Mouse (Mus musculus): Measurements from ENCODE around the gene Snrnp70.

Snrnp70 gene

DNA sequence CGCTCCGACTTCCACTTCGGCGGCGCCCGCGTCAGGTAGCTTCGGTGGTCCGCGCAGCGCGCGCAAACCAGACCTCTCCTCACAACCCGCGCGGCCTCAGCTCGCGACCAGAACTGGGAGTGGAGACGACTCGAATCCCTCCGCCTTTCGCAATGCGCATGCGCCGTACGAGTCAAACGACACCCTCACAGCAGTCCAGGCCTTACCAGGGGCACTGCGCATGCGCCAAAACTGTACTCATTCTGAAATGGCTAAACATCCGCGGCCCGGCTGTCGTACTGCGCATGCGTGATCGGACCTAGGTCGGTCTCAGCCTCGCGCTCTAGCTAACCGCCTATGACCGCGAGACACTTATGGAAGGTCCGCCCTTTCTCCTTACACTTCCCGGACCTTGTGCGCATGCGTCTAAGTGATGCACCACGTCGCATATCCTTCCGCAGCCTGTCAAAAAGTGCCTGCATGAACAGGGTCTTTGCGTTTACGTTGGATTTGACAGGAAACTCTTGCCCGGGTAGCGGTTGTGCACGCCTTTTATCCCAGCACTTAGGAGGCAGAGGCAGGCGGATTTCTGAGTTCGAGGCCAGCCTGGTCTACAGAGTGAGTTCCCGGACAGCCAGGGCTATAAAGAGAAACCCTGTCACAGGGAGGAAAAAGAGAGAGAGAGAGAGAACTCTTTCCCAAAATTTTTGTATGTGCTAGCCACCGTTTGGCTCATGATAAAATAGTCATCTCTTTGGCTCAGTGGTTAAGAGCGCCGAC, at the start of gene Snrnp70:
Snrnp70 (minus strand) TSS at position 165 of the 759 bp plus-strand sequence.
- peak; percentile 100 for DNase-seq (ENCODE audit: low read depth)

DNA sequence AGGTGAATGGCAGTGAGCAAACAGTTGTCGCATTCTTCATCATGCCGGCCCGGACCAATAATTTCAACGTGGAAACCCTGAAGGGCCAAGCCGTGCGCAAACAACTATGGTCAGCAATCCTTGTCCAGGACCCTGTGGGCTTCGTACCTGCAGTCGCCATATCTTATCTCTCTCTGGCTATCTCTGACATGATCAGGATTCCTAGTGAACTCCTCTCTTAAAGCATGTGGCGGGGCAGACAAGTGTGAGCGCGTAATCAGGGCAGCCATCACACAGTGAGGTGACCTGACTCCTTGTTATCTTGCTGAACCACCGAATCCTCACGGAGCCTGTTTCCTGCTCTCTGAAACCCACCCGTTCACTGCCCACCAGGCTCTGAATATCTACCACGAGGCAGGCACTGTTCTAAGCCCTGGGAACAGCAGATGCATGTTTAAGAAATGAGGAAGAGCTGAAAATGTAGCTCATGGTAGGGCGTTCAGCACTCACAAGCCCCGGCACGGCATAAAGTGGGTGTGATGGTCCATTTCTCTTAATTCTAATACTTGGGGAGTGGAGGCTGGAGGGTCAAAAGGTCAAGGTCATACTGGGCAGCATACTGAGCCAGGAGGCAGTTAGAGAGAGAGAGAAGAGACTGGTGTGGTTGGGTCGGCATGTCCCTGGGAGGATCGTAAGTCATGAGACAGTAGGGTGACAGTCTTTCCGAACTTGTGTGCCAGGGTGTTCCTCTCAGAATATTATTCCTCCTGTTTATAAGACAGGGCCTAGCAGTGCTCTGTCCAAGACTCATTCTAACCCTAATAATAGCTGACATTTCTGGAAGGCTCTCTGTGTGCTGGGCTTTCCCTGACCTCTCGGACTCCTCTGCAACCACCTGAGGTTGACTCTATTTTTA, 48.2 kb upstream of the Snrnp70 start:
- DNase-seq (ENCODE audit: low read depth) = no peak

DNA sequence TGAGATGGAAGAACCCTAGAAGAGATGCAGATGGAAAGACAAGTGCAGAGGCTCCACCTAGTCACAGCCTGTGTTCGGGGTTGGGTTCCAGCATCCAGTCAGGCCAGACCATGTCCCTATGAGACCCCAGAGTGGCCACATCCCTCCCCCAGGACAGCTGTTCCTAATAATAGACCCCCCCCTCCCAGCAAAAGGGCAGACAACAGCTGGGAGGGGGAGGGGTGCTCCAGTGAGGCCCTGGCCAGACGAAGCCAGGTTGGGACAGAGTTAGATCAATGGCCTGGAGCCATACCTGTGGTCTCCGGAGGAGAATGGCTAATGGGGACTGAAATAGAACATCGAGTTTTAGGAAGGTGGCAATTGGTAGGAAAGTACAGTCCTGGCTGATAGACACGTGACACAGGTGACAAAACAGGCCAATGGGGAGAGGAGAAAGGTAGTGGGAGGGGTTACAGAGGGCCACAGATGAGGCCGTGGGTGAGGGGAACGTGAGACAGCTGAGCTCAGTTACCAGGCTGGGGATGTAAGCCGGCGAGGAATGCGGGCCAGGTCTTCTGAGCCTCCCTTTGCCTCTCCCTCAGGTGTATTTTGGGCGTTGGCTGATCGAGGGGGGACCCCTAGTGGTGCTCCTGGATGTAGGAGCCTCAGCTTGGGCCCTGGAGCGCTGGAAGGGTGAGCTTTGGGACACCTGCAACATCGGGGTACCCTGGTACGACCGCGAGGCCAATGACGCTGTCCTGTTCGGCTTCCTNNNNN, 42.2 kb upstream of the Snrnp70 start, which contains the start of gene Ruvbl2:
Ruvbl2 (minus strand) TSS at position 576 of the 756 bp plus-strand sequence.
- no peak for DNase-seq (ENCODE audit: low read depth)

DNA sequence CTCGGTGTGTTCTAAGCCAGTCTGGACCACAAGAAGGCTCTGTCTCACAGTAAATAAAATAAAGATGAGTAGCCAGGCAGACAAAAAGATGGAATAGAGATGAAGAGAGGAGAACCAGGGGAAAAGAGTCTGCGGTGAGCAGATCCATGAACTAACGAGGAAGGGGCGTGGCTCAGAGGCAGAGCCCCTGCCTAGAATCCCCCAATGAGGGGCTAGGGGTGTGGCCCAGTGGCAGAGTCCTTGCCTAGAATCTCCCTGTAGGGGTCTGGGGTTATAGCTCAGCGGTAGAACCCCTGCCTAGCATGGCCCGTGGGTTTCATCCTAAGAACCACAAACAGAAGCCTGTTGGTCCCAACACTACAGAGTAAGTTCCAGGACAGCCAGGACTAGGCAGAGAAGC, 41.5 kb upstream of the Snrnp70 start:
- no peak for DNase-seq (ENCODE audit: low read depth)

DNA sequence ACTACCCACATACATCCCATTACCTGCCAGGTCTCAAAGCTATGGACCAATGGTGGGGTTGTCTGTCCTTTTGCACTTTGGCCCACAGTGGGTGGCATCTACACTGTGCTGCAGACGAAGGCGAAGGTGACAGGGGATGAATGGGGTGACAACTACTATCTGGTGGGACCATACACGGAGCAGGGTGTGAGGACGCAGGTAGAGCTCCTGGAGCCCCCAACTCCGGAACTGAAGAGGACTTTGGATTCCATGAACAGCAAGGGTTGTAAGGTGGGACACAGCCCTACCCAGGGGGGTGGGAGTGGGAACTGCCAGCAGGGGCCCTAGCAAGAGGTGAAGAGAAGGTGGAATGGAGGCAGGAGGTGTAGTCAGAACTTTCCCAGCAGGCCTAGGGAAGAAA, 40.9 kb upstream of the Snrnp70 start:
- DNase-seq (ENCODE audit: low read depth) = no peak

DNA sequence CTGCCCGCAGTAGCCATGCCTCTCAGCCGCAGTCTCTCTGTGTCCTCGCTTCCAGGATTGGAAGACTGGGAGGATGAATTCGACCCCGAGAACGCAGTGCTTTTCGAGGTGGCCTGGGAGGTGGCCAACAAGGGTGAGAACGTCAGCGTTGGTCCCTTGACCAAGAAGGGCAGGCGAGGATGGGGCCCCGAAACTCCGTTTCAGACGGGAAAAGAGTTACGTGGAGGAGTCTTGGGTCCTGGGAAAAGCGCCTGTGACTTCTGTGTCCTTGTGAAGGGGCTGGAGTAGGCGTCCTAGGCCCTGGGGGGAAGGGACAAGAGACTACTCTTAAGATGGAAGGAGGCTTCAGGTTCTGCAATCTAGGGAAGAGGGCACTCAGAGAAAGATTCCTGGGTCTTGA, 39.5 kb upstream of the Snrnp70 start:
- peak; percentile 45 for DNase-seq (ENCODE audit: low read depth)

DNA sequence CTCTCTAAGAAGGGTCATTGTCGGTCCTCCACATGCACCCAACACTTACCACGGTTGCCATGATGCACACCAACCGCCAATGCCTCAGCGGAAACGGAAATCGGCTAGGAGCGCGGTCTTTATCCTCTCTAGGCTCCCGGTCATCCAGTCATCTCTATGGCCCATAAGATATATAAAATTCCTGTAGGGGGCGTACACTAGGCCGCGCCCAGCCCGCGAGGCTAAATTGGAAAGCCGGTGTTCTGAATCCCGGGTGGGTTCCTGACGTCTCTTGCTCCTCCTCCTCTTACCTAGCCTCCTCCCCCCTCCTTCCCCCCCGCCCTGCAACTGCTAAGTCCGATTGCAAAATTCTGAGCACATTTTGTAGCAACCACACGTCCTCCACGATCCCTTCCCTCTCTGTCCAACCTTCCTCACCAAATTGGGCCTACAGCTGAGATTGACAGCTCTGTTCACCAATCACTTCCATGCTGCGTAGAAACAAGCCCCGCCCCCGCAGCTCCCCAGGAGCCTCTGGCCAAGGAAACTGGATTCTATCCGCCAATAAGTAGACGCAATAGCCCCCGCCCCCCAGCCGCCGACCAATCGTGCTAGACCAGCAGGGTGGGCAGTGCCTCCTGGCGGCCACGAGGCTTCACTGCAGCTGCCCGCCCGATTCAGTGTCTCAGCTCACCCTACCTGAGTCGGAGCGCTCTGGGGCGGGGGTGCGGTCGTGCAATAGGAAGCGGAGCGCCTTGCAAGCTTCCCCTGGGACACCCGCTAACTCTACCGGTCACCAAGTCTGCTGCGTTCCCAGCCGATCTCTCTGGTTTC, 38.9 kb upstream of the Snrnp70 start, which contains the start of gene Gys1:
Gys1 (plus strand) TSS at position 642 of the 813 bp plus-strand sequence.
- peak; percentile 100 for DNase-seq (ENCODE audit: low read depth)

DNA sequence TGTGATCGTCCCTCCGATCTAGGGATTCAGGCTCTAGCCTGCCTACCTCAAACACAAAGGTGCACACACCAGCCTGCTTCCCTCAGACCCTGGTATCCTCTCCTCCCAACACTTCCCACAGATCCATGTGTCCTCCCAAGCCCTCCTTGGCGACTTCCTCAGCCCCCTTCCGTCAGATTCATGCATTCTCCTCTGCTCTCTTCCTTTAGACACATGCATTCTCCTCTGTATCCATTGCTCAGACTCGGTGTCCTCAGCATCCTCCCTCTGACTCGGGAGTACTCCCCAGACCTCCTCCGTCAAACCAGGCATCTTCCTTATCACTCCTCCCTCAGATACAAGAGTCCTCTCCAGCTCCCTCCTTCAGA, 38.3 kb upstream of the Snrnp70 start:
- no peak for DNase-seq (ENCODE audit: low read depth)

DNA sequence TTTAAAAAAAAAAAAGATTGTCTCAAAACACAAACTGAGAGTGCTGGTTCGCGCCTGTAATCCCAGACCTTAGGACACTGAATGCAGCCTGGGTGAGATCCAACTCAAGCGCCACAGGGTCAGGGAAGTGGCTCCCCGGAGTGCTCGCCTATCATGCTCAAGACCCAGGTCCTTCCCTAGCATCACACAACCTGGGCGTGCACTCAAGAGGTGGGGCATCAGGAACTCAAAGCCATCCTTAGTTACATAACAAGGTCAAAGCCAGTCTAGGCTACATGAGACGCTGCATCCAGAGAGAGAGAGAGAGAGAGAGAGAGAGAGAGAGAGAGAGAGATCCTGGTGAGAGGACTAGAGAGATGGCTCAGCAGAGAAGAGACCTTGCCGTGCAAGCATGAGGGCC, 31.0 kb upstream of the Snrnp70 start:
- no peak for DNase-seq (ENCODE audit: low read depth)

DNA sequence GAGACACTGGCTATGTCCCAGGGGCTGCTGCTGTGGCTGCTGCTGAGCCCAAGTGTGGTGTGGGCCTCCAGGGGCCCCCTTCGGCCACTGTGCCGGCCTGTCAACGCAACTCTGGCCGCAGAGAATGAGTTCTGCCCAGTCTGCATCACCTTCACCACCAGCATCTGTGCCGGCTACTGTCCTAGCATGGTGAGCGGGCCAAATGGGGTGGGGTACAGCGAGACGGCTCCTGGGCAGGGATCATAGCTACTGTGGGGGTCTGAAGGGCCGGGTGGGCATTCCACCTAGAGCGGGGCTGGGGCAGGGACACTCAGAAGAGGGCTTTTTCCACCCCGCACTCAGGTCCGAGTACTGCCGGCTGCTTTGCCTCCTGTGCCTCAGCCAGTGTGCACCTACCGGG, 25.7 kb upstream of the Snrnp70 start:
- DNase-seq (ENCODE audit: low read depth) = no peak

DNA sequence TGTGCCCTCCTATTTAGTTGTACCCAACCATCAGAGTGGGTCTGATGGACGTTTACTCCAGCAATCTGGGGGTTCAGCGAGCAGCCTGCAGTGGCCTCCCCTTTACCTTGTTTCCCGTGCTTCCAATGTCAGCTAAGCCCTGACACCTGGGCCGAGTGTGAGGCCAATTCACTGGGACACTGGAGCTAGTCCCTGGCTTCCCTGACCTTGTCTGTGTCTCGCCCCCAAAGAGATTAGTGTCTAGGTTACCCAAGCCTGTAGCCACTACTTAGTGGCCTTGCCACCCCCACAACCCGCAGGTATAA, 25.0 kb upstream of the Snrnp70 start, which contains the start of gene Lhb:
Lhb (plus strand) TSS at position 206 of the 305 bp plus-strand sequence.
- no peak for DNase-seq (ENCODE audit: low read depth)

DNA sequence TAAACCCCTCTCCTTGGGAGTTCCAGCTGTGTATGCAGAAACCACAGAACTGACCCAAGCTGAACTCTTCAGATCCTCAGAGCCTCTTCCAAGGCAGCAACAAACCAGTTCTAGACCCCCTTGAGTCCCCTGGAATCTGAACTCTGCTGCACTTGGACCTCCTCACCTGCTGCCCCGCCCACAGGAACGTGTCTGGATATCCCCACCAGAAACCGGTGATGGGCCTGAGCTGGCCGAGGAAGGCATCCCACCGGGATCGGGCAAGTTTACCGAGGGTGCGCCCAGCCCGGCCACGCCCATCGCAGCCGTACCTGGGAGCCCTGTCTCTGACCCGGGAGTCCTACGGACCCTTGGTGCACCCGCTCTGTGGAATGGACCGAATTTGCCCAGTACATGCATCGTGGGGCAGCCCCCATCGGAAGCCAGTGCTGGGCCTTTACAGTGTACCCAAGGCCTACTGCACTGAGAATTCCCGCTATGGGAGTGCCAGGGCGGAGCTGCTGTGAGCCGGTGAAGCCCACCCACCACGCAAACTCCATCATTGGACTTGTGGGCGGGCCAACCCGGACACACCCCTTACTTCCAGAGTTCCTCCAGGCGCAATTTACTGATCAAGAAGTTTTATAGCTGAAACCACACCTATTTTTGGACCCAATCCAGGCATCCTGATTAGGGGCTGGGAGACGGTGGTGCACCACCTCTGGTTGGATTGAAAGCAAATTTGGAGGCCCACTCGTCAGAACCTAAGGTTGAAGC, 24.5 kb upstream of the Snrnp70 start:
- no peak for DNase-seq (ENCODE audit: low read depth)

DNA sequence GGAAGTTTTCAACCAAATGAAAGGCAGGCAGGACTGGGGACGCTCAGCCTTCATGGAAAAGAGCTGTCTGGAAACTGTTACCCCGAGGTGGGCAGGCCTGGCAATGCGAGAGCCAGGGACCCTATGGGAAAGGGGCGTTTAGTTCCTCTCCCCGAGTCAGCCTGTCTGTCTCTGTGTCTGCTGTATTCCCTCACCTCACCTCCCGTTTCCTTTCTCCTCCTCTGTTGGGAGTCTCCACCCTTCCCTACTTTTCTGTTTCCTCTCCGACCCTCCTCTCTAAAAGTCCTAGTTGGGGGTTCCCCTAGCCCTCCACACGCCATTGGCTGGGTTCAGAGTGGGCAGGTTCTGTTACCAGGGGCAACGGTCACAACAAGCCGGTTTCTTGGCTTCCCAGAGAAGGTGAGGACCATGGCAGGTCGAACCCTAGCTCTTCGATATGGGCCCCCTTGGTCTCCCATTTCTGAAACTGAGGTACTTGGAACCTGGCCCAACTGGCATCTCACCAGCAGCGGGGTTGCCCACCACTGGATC, 22.5 kb upstream of the Snrnp70 start:
- DNase-seq (ENCODE audit: low read depth) = no peak

DNA sequence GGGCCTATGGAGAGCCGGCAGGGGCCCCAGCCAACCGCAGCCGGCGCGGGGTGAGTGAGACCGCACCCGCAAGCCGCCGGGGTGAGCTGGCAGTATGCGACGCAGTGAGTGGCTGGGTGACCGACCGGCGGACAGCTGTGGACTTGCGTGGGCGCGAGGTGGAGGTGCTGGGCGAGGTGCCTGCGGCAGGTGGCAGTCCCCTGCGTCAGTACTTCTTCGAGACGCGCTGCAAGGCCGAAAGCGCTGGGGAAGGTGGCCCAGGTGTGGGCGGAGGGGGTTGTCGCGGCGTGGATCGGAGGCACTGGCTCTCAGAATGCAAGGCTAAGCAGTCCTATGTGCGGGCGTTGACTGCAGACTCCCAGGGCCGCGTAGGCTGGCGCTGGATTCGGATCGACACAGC, 20.1 kb upstream of the Snrnp70 start:
- DNase-seq (ENCODE audit: low read depth) = no peak

DNA sequence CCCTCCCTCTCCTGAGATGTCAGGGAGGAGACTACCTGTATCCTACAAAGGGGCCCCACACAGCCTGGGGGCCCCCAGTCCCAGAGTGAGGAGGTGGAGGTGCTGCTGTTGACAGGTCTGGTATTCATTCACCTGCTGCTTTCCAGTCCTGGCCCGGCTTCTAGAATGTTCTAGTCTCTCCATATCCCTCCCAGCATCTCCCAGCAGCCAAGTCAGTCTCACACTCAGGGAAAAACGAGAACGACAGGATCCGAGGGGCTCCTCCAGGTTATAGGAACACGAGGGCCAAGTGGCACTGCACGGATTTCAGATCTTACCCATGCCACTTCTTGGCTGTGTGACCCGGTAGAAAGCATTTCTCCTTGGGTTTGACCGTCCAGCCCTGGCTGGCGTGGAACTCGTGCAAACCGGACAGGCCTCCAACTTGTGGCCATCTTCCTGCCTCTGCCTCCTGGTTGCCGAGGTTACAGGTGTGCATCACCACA, 19.2 kb upstream of the Snrnp70 start:
- no peak for DNase-seq (ENCODE audit: low read depth)

DNA sequence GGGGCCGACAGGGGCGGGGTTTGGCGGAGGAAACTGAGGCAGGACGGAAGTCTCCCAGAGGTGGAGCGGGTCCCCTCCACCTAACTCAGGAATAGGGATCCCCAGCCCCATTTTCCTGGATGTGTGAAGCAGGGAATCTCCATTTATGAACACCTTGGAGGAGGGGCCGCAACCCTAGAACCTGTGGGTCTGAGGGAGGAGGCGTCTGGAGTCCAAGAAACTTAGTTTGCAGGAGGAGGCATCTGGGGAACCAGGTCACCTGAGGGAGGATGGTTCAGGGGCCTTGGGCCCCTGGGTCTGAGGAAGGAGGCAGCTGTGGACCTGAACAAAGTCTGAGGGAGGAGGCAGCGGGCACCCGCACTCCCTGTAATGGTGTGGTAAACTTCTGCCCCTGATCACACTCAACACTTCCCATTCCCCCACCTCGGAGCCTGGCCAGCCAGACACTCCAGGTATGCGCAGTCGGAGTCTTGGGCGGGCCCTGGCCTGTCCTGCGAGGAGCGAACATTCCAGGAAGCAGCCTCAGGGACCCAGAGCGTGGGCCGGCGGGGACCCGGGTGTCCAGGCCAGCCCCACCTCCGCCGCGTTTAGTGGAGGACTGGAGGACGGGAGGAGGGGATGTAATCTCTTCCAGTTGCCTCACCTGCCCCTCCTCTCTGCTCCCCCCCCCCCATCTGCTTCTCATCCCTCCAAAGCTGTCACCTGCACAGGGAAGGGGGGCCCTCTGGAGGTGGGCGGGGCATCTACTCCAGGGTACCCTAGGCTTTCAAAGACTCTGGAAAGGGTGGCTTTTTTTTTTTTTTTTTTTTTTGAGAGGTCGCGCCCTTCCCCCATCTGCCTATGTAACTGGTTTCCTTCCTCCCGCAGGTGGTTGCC, 18.6 kb upstream of the Snrnp70 start:
- no peak for DNase-seq (ENCODE audit: low read depth)

DNA sequence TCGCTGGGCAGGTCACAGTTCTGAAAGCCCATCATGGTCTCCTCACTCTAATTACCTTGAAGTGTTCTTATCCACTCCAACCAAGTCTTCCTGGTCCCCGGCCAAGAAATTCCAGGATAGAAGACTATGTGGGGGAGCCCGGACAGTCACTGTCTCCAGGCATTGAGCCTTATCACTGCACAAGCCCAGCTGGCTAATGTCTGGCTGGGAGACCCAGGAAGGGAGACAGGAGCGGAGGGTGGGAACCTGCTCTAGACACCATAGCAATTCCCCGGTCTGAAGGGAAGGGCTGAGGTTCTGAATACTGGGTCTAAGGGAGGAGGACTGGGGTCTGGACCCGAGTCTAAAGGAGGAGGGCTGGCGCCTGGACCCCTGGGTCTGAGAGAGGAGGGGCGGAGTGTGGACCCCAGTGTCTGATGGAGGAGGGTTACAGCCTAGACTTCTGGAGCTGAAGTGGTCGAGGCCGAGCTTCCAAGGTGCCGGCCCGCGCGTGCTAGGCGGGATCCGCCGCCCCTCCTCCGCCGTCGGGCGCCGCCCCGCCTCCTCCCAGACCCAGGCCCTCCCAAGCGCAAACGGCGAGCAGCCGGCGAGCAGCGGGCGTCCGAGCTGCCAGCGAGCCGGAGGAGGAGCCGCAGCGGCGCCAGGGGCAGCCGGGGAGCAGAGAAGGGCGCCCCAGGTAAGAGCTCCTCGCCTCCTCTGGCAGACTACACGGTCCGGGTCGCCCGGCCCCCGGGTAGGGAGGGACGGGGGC, 17.7 kb upstream of the Snrnp70 start, which contains the start of gene Ntf5:
Ntf5 (plus strand) TSS at position 583 of the 751 bp plus-strand sequence.
- DNase-seq (ENCODE audit: low read depth) = peak; percentile 46

DNA sequence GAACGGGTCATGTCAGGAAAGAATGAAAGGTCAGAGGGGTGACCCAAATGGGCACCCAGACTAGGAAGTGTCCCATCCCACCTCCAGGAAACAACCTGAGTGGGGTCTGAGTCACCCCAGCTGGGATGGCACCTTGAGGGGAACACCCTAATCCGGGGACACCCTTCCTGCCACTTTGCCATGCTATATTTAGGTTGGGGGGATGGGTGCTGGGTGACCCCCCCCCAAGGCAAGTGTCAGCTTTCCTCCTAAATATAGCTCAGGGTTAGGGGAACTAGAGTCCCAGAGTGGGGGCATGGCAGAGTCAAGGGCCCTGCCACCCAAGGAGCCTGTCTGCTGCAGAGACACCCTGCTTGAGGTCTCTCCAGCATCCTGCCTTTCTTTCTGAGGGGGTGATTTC, 16.9 kb upstream of the Snrnp70 start:
- no peak for DNase-seq (ENCODE audit: low read depth)

Data from NIH3T3 (cell line).